Mouse (Mus musculus): ENCODE data around the gene Dleu7.

Gene Dleu7

GRCm38 (mm10) chr14:62292166-62292487, 720 bp downstream of the Dleu7 start:
- in situ Hi-C loops (cut with MboI; ENCODE audit: low pct_unique_long_range_greater_than_20kb in 1 of 2, low sequenced_read_pairs in 2 of 2, unreplicated experiment in 1 of 2), result no loop called here

- in situ Hi-C loops (cut with MboI; ENCODE audit: low pct_unique_long_range_greater_than_20kb in 1 of 2, low sequenced_read_pairs in 2 of 2, unreplicated experiment in 1 of 2), result no loop called here
Observed at GRCm38 (mm10) chr14:62291406-62291987, 1.4 kb downstream of the Dleu7 start.

GRCm38 (mm10) chr14:62288731-62289130, 4.1 kb downstream of the Dleu7 start:
- in situ Hi-C loops (cut with MboI; ENCODE audit: low pct_unique_long_range_greater_than_20kb in 1 of 2, low sequenced_read_pairs in 2 of 2, unreplicated experiment in 1 of 2), result no loop called here

- in situ Hi-C loops (cut with MboI; ENCODE audit: low pct_unique_long_range_greater_than_20kb in 1 of 2, low sequenced_read_pairs in 2 of 2, unreplicated experiment in 1 of 2), result no loop called here
Observed at GRCm38 (mm10) chr14:62282974-62283373, 9.9 kb downstream of the Dleu7 start.

- in situ Hi-C loops (cut with MboI; ENCODE audit: low pct_unique_long_range_greater_than_20kb in 1 of 2, low sequenced_read_pairs in 2 of 2, unreplicated experiment in 1 of 2), result no loop called here
Observed at GRCm38 (mm10) chr14:62273604-62274003, 19.2 kb downstream of the Dleu7 start.

- in situ Hi-C loops (cut with MboI; ENCODE audit: low pct_unique_long_range_greater_than_20kb in 1 of 2, low sequenced_read_pairs in 2 of 2, unreplicated experiment in 1 of 2), result no loop called here
Observed at GRCm38 (mm10) chr14:62270698-62271396, 22.0 kb downstream of the Dleu7 start.

- in situ Hi-C loops (cut with MboI; ENCODE audit: low pct_unique_long_range_greater_than_20kb in 1 of 2, low sequenced_read_pairs in 2 of 2, unreplicated experiment in 1 of 2), result loop anchor here in 1 of 2 experiments (10.0 kb wide), 1 partner anchor 196 kb away; the partner anchor contains the start of gene Gucy1b2
Observed at GRCm38 (mm10) chr14:62258978-62259536, 33.8 kb downstream of the Dleu7 start.

- in situ Hi-C loops (cut with MboI; ENCODE audit: low pct_unique_long_range_greater_than_20kb in 1 of 2, low sequenced_read_pairs in 2 of 2, unreplicated experiment in 1 of 2), result loop anchor here in 1 of 2 experiments (10.0 kb wide), 1 partner anchor 197 kb away; the partner anchor contains the start of gene Gucy1b2
Observed at GRCm38 (mm10) chr14:62258125-62258524, 34.7 kb downstream of the Dleu7 start.

GRCm38 (mm10) chr14:62256066-62256465, 36.8 kb downstream of the Dleu7 start:
- in situ Hi-C loops (cut with MboI; ENCODE audit: low pct_unique_long_range_greater_than_20kb in 1 of 2, low sequenced_read_pairs in 2 of 2, unreplicated experiment in 1 of 2), result loop anchor here in 1 of 2 experiments (10.0 kb wide), 1 partner anchor 199 kb away; the partner anchor contains the start of gene Gucy1b2

GRCm38 (mm10) chr14:62254371-62254770, 38.5 kb downstream of the Dleu7 start:
- in situ Hi-C loops (cut with MboI; ENCODE audit: low pct_unique_long_range_greater_than_20kb in 1 of 2, low sequenced_read_pairs in 2 of 2, unreplicated experiment in 1 of 2), result loop anchor here in 1 of 2 experiments (10.0 kb wide), 1 partner anchor 200 kb away; the partner anchor contains the start of gene Gucy1b2

GRCm38 (mm10) chr14:62251999-62252398, 40.8 kb downstream of the Dleu7 start:
- in situ Hi-C loops (cut with MboI; ENCODE audit: low pct_unique_long_range_greater_than_20kb in 1 of 2, low sequenced_read_pairs in 2 of 2, unreplicated experiment in 1 of 2), result loop anchor here in 1 of 2 experiments (10.0 kb wide), 1 partner anchor 203 kb away; the partner anchor contains the start of gene Gucy1b2

- in situ Hi-C loops (cut with MboI; ENCODE audit: low pct_unique_long_range_greater_than_20kb in 1 of 2, low sequenced_read_pairs in 2 of 2, unreplicated experiment in 1 of 2), result loop anchor here in 1 of 2 experiments (10.0 kb wide), 1 partner anchor 205 kb away; the partner anchor contains the start of gene Gucy1b2
Observed at GRCm38 (mm10) chr14:62250046-62250445, 42.8 kb downstream of the Dleu7 start.

- in situ Hi-C loops (cut with MboI; ENCODE audit: low pct_unique_long_range_greater_than_20kb in 1 of 2, low sequenced_read_pairs in 2 of 2, unreplicated experiment in 1 of 2), result loop anchor here (10.0 to 25.0 kb wide), 2 partner anchors 213 to 674 kb away; partner anchors contain the start of gene Gucy1b2 (in 1 of the 2)
Observed at GRCm38 (mm10) chr14:62249251-62249650, 43.6 kb downstream of the Dleu7 start.

GRCm38 (mm10) chr14:62248796-62249195, 44.1 kb downstream of the Dleu7 start:
- in situ Hi-C loops (cut with MboI; ENCODE audit: low pct_unique_long_range_greater_than_20kb in 1 of 2, low sequenced_read_pairs in 2 of 2, unreplicated experiment in 1 of 2), result loop anchor here (10.0 to 25.0 kb wide), 2 partner anchors 214 to 674 kb away; partner anchors contain the start of gene Gucy1b2 (in 1 of the 2)

- in situ Hi-C loops (cut with MboI; ENCODE audit: low pct_unique_long_range_greater_than_20kb in 1 of 2, low sequenced_read_pairs in 2 of 2, unreplicated experiment in 1 of 2), result loop anchor here (10.0 to 25.0 kb wide), 2 partner anchors 214 to 674 kb away; partner anchors contain the start of gene Gucy1b2 (in 1 of the 2)
Observed at GRCm38 (mm10) chr14:62248345-62248744, 44.5 kb downstream of the Dleu7 start.

- in situ Hi-C loops (cut with MboI; ENCODE audit: low pct_unique_long_range_greater_than_20kb in 1 of 2, low sequenced_read_pairs in 2 of 2, unreplicated experiment in 1 of 2), result loop anchor here (10.0 to 25.0 kb wide), 2 partner anchors 217 to 671 kb away; partner anchors contain the start of gene Gucy1b2 (in 1 of the 2)
Observed at GRCm38 (mm10) chr14:62245557-62245956, 47.3 kb downstream of the Dleu7 start.

GRCm38 (mm10) chr14:62243530-62243929, 49.3 kb downstream of the Dleu7 start:
- in situ Hi-C loops (cut with MboI; ENCODE audit: low pct_unique_long_range_greater_than_20kb in 1 of 2, low sequenced_read_pairs in 2 of 2, unreplicated experiment in 1 of 2), result loop anchor here (10.0 to 25.0 kb wide), 2 partner anchors 219 to 669 kb away; partner anchors contain the start of gene Gucy1b2 (in 1 of the 2)

GRCm38 (mm10) chr14:62235969-62236368, 56.9 kb downstream of the Dleu7 start:
- in situ Hi-C loops (cut with MboI; ENCODE audit: low pct_unique_long_range_greater_than_20kb in 1 of 2, low sequenced_read_pairs in 2 of 2, unreplicated experiment in 1 of 2), result loop anchor here in 1 of 2 experiments (25.0 kb wide), 1 partner anchor 226 kb away; the partner anchor contains the start of gene Gucy1b2

GRCm38 (mm10) chr14:62235214-62235613, 57.6 kb downstream of the Dleu7 start:
- in situ Hi-C loops (cut with MboI; ENCODE audit: low pct_unique_long_range_greater_than_20kb in 1 of 2, low sequenced_read_pairs in 2 of 2, unreplicated experiment in 1 of 2), result loop anchor here in 1 of 2 experiments (25.0 kb wide), 1 partner anchor 227 kb away; the partner anchor contains the start of gene Gucy1b2

Data from mouse embryonic stem cell (cell line).